Mouse (Mus musculus) splenic B cell, adult 2 months (primary cell): ENCODE measurements around the gene Tcf23.

Experiments used
- DNase-seq: peaks from one replicate; pipeline ENCODE4 v3.0.0-alpha.2; 2011; ENCODE audit warnings: low read depth, low spot score
- H3K27me3 ChIP-seq: 2 replicates; pipeline ENCODE4 v1.6.1; 2012; ENCODE audit warnings: mild to moderate bottlenecking, low read length, moderate library complexity, mixed read lengths; ENCODE audit not compliant: control insufficient read depth, poor library complexity, insufficient read depth, severe bottlenecking
- H3K36me3 ChIP-seq: 2 replicates; pipeline ENCODE4 v1.6.1; 2012; ENCODE audit warnings: mild to moderate bottlenecking, low read length, moderate library complexity, mixed read lengths; ENCODE audit not compliant: control insufficient read depth, poor library complexity, insufficient read depth, severe bottlenecking

The Tcf23 gene

GRCm38 (mm10) chr5:30934725-30935461 lies 33.6 kb upstream of the Tcf23 start:
- H3K36me3 ChIP-seq: no peaks in the 10 kb centered on the region
- H3K27me3 ChIP-seq: no peaks in the 10 kb centered on the region
- DNase-seq: no peak

- DNase-seq: peak; percentile 56
- H3K36me3 ChIP-seq: no peaks in the 10 kb centered on the region
- no peaks in the 10 kb centered on the region for H3K27me3 ChIP-seq
Observed at GRCm38 (mm10) chr5:30943004-30943403, 25.5 kb upstream of the Tcf23 start.

- H3K27me3 ChIP-seq: no peaks in the 10 kb centered on the region
- no peaks in the 10 kb centered on the region for H3K36me3 ChIP-seq
- no peak for DNase-seq
Observed at GRCm38 (mm10) chr5:30944344-30944743, 24.1 kb upstream of the Tcf23 start.

GRCm38 (mm10) chr5:30944956-30945781 lies 23.3 kb upstream of the Tcf23 start, which contains the start of gene Cgref1:
Cgref1 (minus strand) TSS chr5:30945591.
- peak; percentile 29 for DNase-seq
- H3K27me3 ChIP-seq: no peaks in the 10 kb centered on the region
- no peaks in the 10 kb centered on the region for H3K36me3 ChIP-seq

GRCm38 (mm10) chr5:30948620-30949019 lies 19.8 kb upstream of the Tcf23 start:
- DNase-seq: no peak

GRCm38 (mm10) chr5:30949654-30950326 lies 18.7 kb upstream of the Tcf23 start:
- peaks cover 11% of the 10 kb centered on the region; the same call in 1 of the 2 replicates for H3K36me3 ChIP-seq
- H3K27me3 ChIP-seq: no peaks in the 10 kb centered on the region
- DNase-seq: peak; percentile 87

More at GRCm38 (mm10) chr5:30948620-30949019, 19.8 kb upstream of the Tcf23 start:
- Histone ChIP-seq H3K36me3 (0 out of 2 replicates have a peak, but pooled peaks cover 2% of the 10 kb centered on the region), H3K27me3 (no peaks in the 10 kb centered on the region)

- H3K36me3 ChIP-seq: peaks cover 11% of the 10 kb centered on the region; the same call in 1 of the 2 replicates
- H3K27me3 ChIP-seq: no peaks in the 10 kb centered on the region
- no peak for DNase-seq
Observed at GRCm38 (mm10) chr5:30950451-30950850, 18.0 kb upstream of the Tcf23 start.

- Histone ChIP-seq H3K27me3 (no peaks in the 10 kb centered on the region), H3K36me3 (peaks cover 11% of the 10 kb centered on the region; the same call in 1 of the 2 replicates)
- DNase-seq: no peak
Observed at GRCm38 (mm10) chr5:30950922-30951321, 17.5 kb upstream of the Tcf23 start.

- DNase-seq: no peak
- no peaks in the 10 kb centered on the region for H3K27me3 ChIP-seq
Observed at GRCm38 (mm10) chr5:30951706-30952105, 16.8 kb upstream of the Tcf23 start.

GRCm38 (mm10) chr5:30952551-30952950 lies 15.9 kb upstream of the Tcf23 start:
- no peaks in the 10 kb centered on the region for H3K27me3 ChIP-seq
- peaks cover 11% of the 10 kb centered on the region; the same call in 1 of the 2 replicates for H3K36me3 ChIP-seq
- no peak for DNase-seq

More at GRCm38 (mm10) chr5:30951706-30952105, 16.8 kb upstream of the Tcf23 start:
- H3K36me3 ChIP-seq: peaks cover 11% of the 10 kb centered on the region; the same call in 1 of the 2 replicates

GRCm38 (mm10) chr5:30954065-30954464 lies 14.4 kb upstream of the Tcf23 start:
- no peaks in the 10 kb centered on the region for H3K27me3 ChIP-seq
- DNase-seq: no peak
- peaks cover 11% of the 10 kb centered on the region; the same call in 1 of the 2 replicates for H3K36me3 ChIP-seq

- DNase-seq: no peak
- no peaks in the 10 kb centered on the region for H3K27me3 ChIP-seq
- peaks cover 11% of the 10 kb centered on the region; the same call in 1 of the 2 replicates for H3K36me3 ChIP-seq
Observed at GRCm38 (mm10) chr5:30954556-30954955, 13.9 kb upstream of the Tcf23 start.

- peaks cover 11% of the 10 kb centered on the region; the same call in 1 of the 2 replicates for H3K36me3 ChIP-seq
- H3K27me3 ChIP-seq: no peaks in the 10 kb centered on the region
- DNase-seq: no peak
Observed at GRCm38 (mm10) chr5:30955751-30956150, 12.7 kb upstream of the Tcf23 start.

GRCm38 (mm10) chr5:30957891-30958290 lies 10.6 kb upstream of the Tcf23 start:
- peak; percentile 27 for DNase-seq
- peaks cover 11% of the 10 kb centered on the region; the same call in 1 of the 2 replicates for H3K36me3 ChIP-seq
- H3K27me3 ChIP-seq: no peaks in the 10 kb centered on the region
